Mouse (Mus musculus): ENCODE measurements around the gene Lif.

- TF ChIP-seq CTCF (conservative IDR thresholded peaks at IDR 0.05; ENCODE audit: low read length) (peak; percentile 45), NANOG (IDR thresholded peaks at IDR 0.05; ENCODE audit: borderline replicate concordance, low read length) (no peak), POU5F1 (IDR thresholded peaks at IDR 0.05; ENCODE audit: borderline replicate concordance, low read length) (no peak)
Measured at GRCm38 (mm10) chr11:4209556-4209955, 47.8 kb upstream of the Lif start.

Data from E14TG2a.4 (cell line).